Mouse (Mus musculus): ENCODE measurements at regions not wholly inside any gene's neighbourhood (a gene's known extent, or its start where the extent isn't known, plus 50 kb on each side); places are given as distances from the start of the nearest gene placed in this dataset.

GRCm38 (mm10) chr13:44587846-44588245 lies 141.4 kb upstream of the Jarid2 start:
- TF ChIP-seq CTCF (IDR thresholded peaks at IDR 0.05; ENCODE audit: borderline replicate concordance, insufficient read depth, low read depth, low read length) (no peak), POLR2A (IDR thresholded peaks at IDR 0.05; ENCODE audit: borderline replicate concordance, insufficient read depth, low read length) (no peak)

All from cerebellum, adult 2 months (tissue).